Mouse (Mus musculus) kidney, postnatal 0 days (tissue): Measurements from ENCODE around the gene Cntnap2. TPM values are rescaled to one million over a fixed set of nuclear protein-coding genes. Genes with fewer than 3 reads are reported as not detected.
A peak's percentile ranks its signal among the peaks of the same experiment; 100 is the strongest.

Experiments
- ATAC-seq: fragments of 200-750 bp; cut with Nextera tagmentation; replicated peaks from 2 replicates; pipeline ENCODE4 v1.8.0; 2017; ENCODE audit warnings: low read depth, moderate number of reproducible peaks, moderate TSS enrichment, moderate library complexity; ENCODE audit not compliant: low FRiP score
- DNase-seq: peaks from one replicate; pipeline ENCODE4 v3.0.0-alpha.2; 2016; ENCODE audit warnings: low spot score
- H3K27ac ChIP-seq: fragments of 300-500 bp; sonication (generic); 2 replicates; pipeline ENCODE4 v1.5.1; 2014; ENCODE audit warnings: mild to moderate bottlenecking
- H3K27me3 ChIP-seq: fragments of 300-500 bp; sonication (generic); 2 replicates; pipeline ENCODE4 v1.6.1; 2014; ENCODE audit warnings: low read length, mixed read lengths; ENCODE audit not compliant: insufficient read depth
- H3K36me3 ChIP-seq: fragments of 300-500 bp; sonication (generic); 2 replicates; pipeline ENCODE4 v1.6.1; 2014; ENCODE audit warnings: low read length, mixed read lengths; ENCODE audit not compliant: insufficient read depth
- H3K4me1 ChIP-seq: fragments of 300-500 bp; sonication (generic); replicated peaks from 2 replicates; pipeline ENCODE4 v1.6.1; 2014; ENCODE audit warnings: antibody characterized with exemption, low read length, mixed read lengths; ENCODE audit not compliant: insufficient read depth
- H3K4me2 ChIP-seq: fragments of 300-500 bp; sonication (generic); 2 replicates; pipeline ENCODE4 v1.6.1; 2014; ENCODE audit warnings: mild to moderate bottlenecking, low read length, moderate library complexity, mixed read lengths
- H3K4me3 ChIP-seq: fragments of 300-500 bp; sonication (generic); replicated peaks from 2 replicates; pipeline ENCODE4 v1.5.1; 2014; ENCODE audit warnings: low read depth, low read length
- H3K9ac ChIP-seq: fragments of 300-500 bp; sonication (generic); 2 replicates; pipeline ENCODE4 v1.6.1; 2014; ENCODE audit warnings: low read depth, low read length
- H3K9me3 ChIP-seq: fragments of 300-500 bp; sonication (generic); replicated peaks from 2 replicates; pipeline ENCODE4 v1.6.1; 2016; ENCODE audit warnings: low read length, inconsistent platforms, mixed read lengths
- CTCF ChIP-seq: IDR thresholded peaks from 2 replicates; pipeline ENCODE4 v1.5.1; 2016; ENCODE audit warnings: antibody characterized with exemption, low read depth, mild to moderate bottlenecking, moderate library complexity
- WGBS: fragments of 180-500 bp; shearing (Covaris S2); extraction: QIAGEN DNeasy Blood & Tissue Kit; methylation state at CpG from one replicate; pipeline ENCODE4 v1.1.7; 2014; 5-methylcytosine and 5-hydroxymethylcytosine counted together
- polyA plus RNA-seq: library from polyadenylated mRNA; unstranded; fragments of >200 nt; fragmentation: Nextera tagmentation; extraction: Ambion mirVana; gene quantifications from 2 replicates; pipeline ENCODE4 v1.2.1, GENCODE M21; 2015

Gene Cntnap2
- polyA plus RNA-seq, 1 experiment from 2014 or later: 2.8 TPM

- Histone ChIP-seq H3K9ac (no peak overlapping the region), H3K4me1 (no peaks in the 10 kb centered on the region), H3K4me2 (no peak overlapping the region), H3K27me3 (no peaks in the 10 kb centered on the region), H3K9me3 (no peaks in the 10 kb centered on the region), H3K27ac (no peak overlapping the region), H3K4me3 (no peak overlapping the region), H3K36me3 (no peaks in the 10 kb centered on the region)
- 82% methylated on average over 4 of the region's 4 CpGs for WGBS
- TF ChIP-seq CTCF: no peak
- ATAC-seq (no peak), DNase-seq (no peak)
Measured at GRCm38 (mm10) chr6:45841626-45842341, 782.6 kb downstream of the Cntnap2 start.

GRCm38 (mm10) chr6:45843736-45844135 is 784.6 kb downstream of the Cntnap2 start:
- TF ChIP-seq CTCF: no peak

GRCm38 (mm10) chr6:45871409-45871992 is 812.3 kb downstream of the Cntnap2 start:
- H3K27me3 ChIP-seq: no peaks in the 10 kb centered on the region
- no peak overlapping the region for H3K4me2 ChIP-seq
- no peak overlapping the region for H3K9ac ChIP-seq
- no peak overlapping the region for H3K27ac ChIP-seq
- H3K4me3 ChIP-seq: no peak overlapping the region
- H3K9me3 ChIP-seq: no peaks in the 10 kb centered on the region
- TF ChIP-seq CTCF: no peak
- DNase-seq (no peak), ATAC-seq (no peak)
- 62% methylated on average over 3 of the region's 3 CpGs for WGBS
- no peaks in the 10 kb centered on the region for H3K36me3 ChIP-seq
- H3K4me1 ChIP-seq: no peaks in the 10 kb centered on the region

More at GRCm38 (mm10) chr6:45843736-45844135, 784.6 kb downstream of the Cntnap2 start:
- Histone ChIP-seq H3K9me3 (no peaks in the 10 kb centered on the region), H3K27ac (no peak overlapping the region), H3K4me2 (no peak overlapping the region), H3K9ac (no peak overlapping the region), H3K27me3 (no peaks in the 10 kb centered on the region), H3K4me3 (no peak overlapping the region), H3K4me1 (no peaks in the 10 kb centered on the region), H3K36me3 (no peaks in the 10 kb centered on the region)
- DNase-seq (no peak), ATAC-seq (no peak)
- 46% methylated on average over 1 of the region's 1 CpGs for WGBS

GRCm38 (mm10) chr6:45885486-45885885 is 826.3 kb downstream of the Cntnap2 start:
- TF ChIP-seq CTCF: no peak
- Histone ChIP-seq H3K9me3 (no peaks in the 10 kb centered on the region), H3K27me3 (no peaks in the 10 kb centered on the region), H3K9ac (no peak overlapping the region), H3K27ac (no peak overlapping the region), H3K4me1 (no peaks in the 10 kb centered on the region), H3K4me2 (no peak overlapping the region), H3K4me3 (no peak overlapping the region), H3K36me3 (no peaks in the 10 kb centered on the region)
- 77% methylated on average over 1 of the region's 1 CpGs for WGBS
- DNase-seq (no peak), ATAC-seq (no peak)

GRCm38 (mm10) chr6:45887901-45888300 is 828.7 kb downstream of the Cntnap2 start:
- no peak for TF ChIP-seq CTCF
- H3K4me3 ChIP-seq: no peak overlapping the region
- H3K9ac ChIP-seq: no peak overlapping the region
- 32% methylated on average over 3 of the region's 3 CpGs for WGBS
- ATAC-seq (no peak), DNase-seq (peak; percentile 43)
- no peaks in the 10 kb centered on the region for H3K9me3 ChIP-seq
- H3K27me3 ChIP-seq: no peaks in the 10 kb centered on the region
- H3K36me3 ChIP-seq: no peaks in the 10 kb centered on the region
- no peak overlapping the region for H3K4me2 ChIP-seq
- H3K27ac ChIP-seq: no peak overlapping the region
- no peaks in the 10 kb centered on the region for H3K4me1 ChIP-seq

- no peak for TF ChIP-seq CTCF
- ATAC-seq (no peak), DNase-seq (no peak)
- Histone ChIP-seq H3K4me2 (no peak overlapping the region), H3K9me3 (no peaks in the 10 kb centered on the region), H3K27me3 (no peaks in the 10 kb centered on the region), H3K27ac (no peak overlapping the region), H3K9ac (no peak overlapping the region), H3K4me1 (no peaks in the 10 kb centered on the region), H3K36me3 (no peaks in the 10 kb centered on the region), H3K4me3 (no peak overlapping the region)
- WGBS: 77% methylated on average over 3 of the region's 3 CpGs
Measured at GRCm38 (mm10) chr6:45938263-45938662, 879.1 kb downstream of the Cntnap2 start.
